Mouse (Mus musculus): ENCODE measurements around the gene Pla2g4e. TPM values are rescaled to one million over a fixed set of nuclear protein-coding genes. Genes with fewer than 3 reads are reported as not detected.

Pla2g4e gene
- under 0.01 and 0.01 TPM in 2 replicates for polyA plus RNA-seq (2012; rRNA removed)

GRCm38 (mm10) chr2:120244679-120245420 is at the start of gene Pla2g4e:
Gene Pla2g4e (minus strand): TSS chr2:120245335.

GRCm38 (mm10) chr2:120288995-120289394 is 43.9 kb upstream of the Pla2g4e start, which contains the start of gene Pla2g4d:
Gene Pla2g4d (minus strand): TSS chr2:120289197.

GRCm38 (mm10) chr2:120154361-120154894 is 90.7 kb downstream of the Pla2g4e start, which contains the start of gene Ehd4:
Gene Ehd4 (minus strand): TSS chr2:120154606.

Other genes starting within 250 kb of the Pla2g4e start
- 4.4 and 5.0 TPM in 2 replicates for gene Jmjd7, start 217.9 kb downstream of the Pla2g4e start, polyA plus RNA-seq (2012; rRNA removed)
- gene Gm28042, start 217.8 kb downstream of the Pla2g4e start, polyA plus RNA-seq (2012; rRNA removed), result 1.2 and 1.6 TPM in 2 replicates
- gene Pla2g4b, start 211.9 kb downstream of the Pla2g4e start, polyA plus RNA-seq (2012; rRNA removed), result 1.0 and 1.4 TPM in 2 replicates
- 6.9 and 7.5 TPM in 2 replicates for gene Ehd4, start 90.7 kb downstream of the Pla2g4e start, polyA plus RNA-seq (2012; rRNA removed)
- under 0.01 TPM in 1 of 2 replicates, not detected in the other for gene Pla2g4d, start 43.9 kb upstream of the Pla2g4e start, polyA plus RNA-seq (2012; rRNA removed)
- gene Pla2g4f, start 68.8 kb upstream of the Pla2g4e start, polyA plus RNA-seq (2012; rRNA removed), result 0.01 TPM in 2 replicates
- gene Vps39, start 107.8 kb upstream of the Pla2g4e start, polyA plus RNA-seq (2012; rRNA removed), result 6.6 and 7.0 TPM in 2 replicates
- gene Ganc, start 158.6 kb upstream of the Pla2g4e start, polyA plus RNA-seq (2012; rRNA removed), result 4.8 and 5.5 TPM in 2 replicates
- gene Tmem87a, start 158.8 kb upstream of the Pla2g4e start, polyA plus RNA-seq (2012; rRNA removed), result 6.2 and 6.6 TPM in 2 replicates
- 2.2 and 3.1 TPM in 2 replicates for gene Capn3, start 210.7 kb upstream of the Pla2g4e start, polyA plus RNA-seq (2012; rRNA removed)

All from liver, embryonic 14 days (tissue).